Mouse (Mus musculus): ENCODE data around the gene Dand5. TPM values are rescaled to one million over a fixed set of nuclear protein-coding genes. Genes with fewer than 3 reads are reported as not detected.

The Dand5 gene
- polyA plus RNA-seq, 1 experiment from 2014 or later: 5.5 TPM

DNA sequence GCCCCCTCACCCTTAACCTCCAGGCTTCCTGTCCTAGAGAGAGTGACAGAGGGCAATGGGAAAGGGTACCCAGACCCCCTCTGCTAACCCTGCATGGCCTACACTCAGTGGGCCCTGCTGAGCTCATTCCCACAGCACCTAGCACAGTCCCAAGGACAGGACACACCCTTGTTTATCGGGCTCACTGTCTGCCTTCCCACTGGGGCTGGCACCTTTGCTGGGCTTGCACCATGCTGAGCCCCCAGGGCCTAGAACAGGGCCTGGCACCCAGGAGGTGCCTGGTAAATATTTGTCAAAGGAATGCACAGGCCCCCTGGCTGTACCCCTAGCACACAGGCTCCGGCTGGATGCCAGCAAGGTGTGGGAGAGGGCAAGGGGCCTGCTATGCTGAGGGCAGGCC lies 32.1 kb downstream of the Dand5 start:
- no peak overlapping the region for H3K27ac ChIP-seq
- H3K36me3 ChIP-seq: no peaks in the 10 kb centered on the region
- peaks cover 100% of the 10 kb centered on the region for H3K27me3 ChIP-seq (ENCODE audit: insufficient read depth, poor library complexity, severe bottlenecking)
- WGBS: 63% methylated on average over 2 of the region's 2 CpGs
- H3K4me1 ChIP-seq (replicated peaks): peaks cover 10% of the 10 kb centered on the region
- no peak for DNase-seq (ENCODE audit: low spot score)
- H3K4me3 ChIP-seq: no peak overlapping the region
- H3K9me3 ChIP-seq: no peaks in the 10 kb centered on the region

DNA sequence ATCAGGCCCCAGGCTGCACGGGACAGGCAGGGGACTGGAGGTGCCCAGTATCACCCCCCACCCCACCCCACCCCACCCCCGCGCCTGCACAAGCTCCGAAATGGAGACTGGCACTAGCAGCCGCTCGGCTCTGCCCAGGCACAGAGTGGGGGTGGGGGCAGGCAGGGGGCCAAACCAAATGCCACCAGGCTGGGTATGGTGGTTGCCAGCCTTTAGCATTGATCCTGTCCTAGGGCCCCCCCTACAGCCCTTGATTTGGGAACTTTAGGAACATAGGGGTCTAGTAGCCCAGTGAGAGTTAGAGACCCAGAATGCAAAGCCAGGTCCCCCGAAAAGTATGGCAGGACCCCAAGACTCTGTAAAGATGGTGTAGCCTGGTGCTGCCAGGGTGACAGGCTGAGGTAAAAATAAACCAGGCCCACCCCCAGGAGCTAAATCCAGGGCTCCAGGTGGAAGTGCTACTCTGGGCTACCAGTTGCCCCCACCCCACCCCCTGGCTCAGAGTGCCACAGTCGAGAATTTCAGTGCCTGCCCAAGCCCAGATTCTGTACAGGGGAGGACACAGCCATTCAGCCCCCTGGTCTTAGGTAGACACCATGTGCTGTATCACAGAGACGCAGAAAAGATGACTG lies 32.7 kb downstream of the Dand5 start:
- Histone ChIP-seq H3K9me3 (no peaks in the 10 kb centered on the region), H3K27me3 (ENCODE audit: insufficient read depth, poor library complexity, severe bottlenecking) (peaks cover 100% of the 10 kb centered on the region), H3K27ac (no peak overlapping the region), H3K4me1 (replicated peaks) (peaks cover 10% of the 10 kb centered on the region), H3K4me3 (no peak overlapping the region), H3K36me3 (no peaks in the 10 kb centered on the region)
- no peak for DNase-seq (ENCODE audit: low spot score)
- 74% methylated on average over 9 of the region's 9 CpGs for WGBS

- H3K36me3 ChIP-seq: no peaks in the 10 kb centered on the region
- H3K9me3 ChIP-seq: no peaks in the 10 kb centered on the region
- WGBS: 36% methylated on average over 5 of the region's 5 CpGs
- DNase-seq (ENCODE audit: low spot score): no peak
- H3K27ac ChIP-seq: no peak overlapping the region
- H3K4me3 ChIP-seq: no peak overlapping the region
- peaks cover 100% of the 10 kb centered on the region for H3K27me3 ChIP-seq (ENCODE audit: insufficient read depth, poor library complexity, severe bottlenecking)
- H3K4me1 ChIP-seq (replicated peaks): peaks cover 10% of the 10 kb centered on the region
Observed at GRCm38 (mm10) chr8:84789345-84789744, 33.3 kb downstream of the Dand5 start.

DNA sequence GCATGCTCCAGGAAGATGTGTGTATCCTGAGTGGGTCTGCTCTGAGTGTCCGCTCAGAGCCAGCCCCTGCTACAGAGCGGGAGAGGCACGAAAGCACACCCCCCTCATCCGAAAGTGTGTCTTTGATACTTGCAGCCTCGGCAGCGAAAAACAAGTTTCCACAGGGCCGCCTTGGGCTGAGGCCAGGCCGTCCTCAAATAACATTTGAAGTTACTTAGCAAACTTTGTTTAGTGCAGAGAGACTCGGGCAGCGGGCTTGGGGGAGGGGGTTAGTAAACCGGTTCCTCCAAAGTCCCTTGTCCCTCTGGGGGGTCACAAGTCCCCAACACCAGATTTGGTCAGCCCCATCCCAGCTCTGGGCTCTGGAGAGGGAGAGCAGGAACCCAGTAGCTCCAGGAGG lies 33.7 kb downstream of the Dand5 start:
- Histone ChIP-seq H3K27ac (no peak overlapping the region), H3K27me3 (ENCODE audit: insufficient read depth, poor library complexity, severe bottlenecking) (peaks cover 100% of the 10 kb centered on the region), H3K36me3 (no peaks in the 10 kb centered on the region), H3K4me3 (no peak overlapping the region), H3K9me3 (no peaks in the 10 kb centered on the region), H3K4me1 (replicated peaks) (peaks cover 7% of the 10 kb centered on the region)
- DNase-seq (ENCODE audit: low spot score): no peak
- WGBS: 13% methylated on average over 11 of the region's 11 CpGs

DNA sequence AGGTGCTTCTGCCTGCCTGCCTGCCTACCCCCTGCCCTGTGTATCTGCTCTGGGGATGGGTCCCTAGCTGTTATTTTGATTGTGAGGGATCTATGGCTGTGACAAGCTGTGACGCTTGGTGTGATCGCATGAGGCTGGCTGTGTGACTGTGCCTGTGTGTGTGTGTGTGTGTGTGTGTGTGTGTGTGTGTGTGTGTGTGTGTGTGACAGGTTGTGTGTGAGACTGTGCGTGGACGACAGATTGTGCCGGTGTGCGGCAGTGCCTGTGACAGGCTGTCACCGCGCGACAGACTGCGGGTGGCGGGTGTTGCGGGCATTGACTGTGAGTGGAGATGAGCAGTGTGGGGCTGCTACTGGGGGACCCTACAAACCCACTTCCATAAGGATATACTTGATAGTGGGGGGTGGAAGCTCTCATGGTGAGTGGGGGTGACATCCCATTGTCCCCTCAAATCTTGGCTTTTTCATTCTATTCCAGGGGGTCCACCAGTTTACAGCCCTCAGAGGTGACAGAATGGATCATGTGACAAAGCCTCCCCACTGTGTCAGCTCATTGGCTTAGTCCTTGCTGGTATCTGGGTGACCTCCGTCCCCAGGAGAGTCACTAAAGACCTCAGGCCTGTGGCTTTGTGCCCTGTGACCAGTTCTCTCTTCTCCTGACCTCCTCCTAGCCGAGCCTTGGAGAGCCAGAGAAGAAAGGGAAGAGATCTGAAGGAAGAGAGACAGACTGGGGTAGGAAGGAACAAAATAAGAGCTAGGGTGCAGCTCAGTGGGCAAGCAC lies 34.9 kb downstream of the Dand5 start:
- H3K27me3 ChIP-seq (ENCODE audit: insufficient read depth, poor library complexity, severe bottlenecking): peaks cover 100% of the 10 kb centered on the region
- DNase-seq (ENCODE audit: low spot score): no peak
- H3K4me1 ChIP-seq (replicated peaks): peaks cover 4% of the 10 kb centered on the region

DNA sequence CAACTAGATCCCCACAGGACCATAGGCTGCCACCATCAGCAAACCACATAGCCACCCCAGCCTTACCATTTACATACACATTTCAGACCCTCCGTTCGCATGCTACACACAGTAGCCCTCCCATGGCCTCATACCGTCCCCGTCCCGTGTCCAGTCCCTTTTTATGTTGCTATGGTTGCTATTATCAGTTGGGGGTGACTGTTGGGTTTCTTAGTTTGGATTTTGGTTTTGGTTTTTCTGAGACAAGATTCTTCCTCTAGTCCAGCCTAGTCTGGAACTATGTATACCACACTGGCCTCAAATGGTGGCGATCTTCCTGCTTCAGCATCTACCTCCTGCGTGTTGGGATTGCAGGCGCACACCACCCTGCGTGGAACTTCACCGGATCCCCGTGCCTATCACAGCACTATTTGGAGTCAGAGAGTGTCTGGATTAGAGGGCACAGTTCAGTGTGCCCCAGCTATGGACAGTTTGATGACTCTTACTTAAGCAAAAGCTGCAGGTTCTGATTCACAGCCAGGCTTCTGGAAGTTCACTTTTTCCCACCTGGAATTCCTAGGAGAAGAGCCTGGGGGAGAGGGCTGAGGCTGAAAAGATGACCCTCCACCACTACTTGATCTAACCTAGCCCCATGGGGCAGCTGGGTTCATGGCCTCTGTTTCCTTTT lies 35.7 kb downstream of the Dand5 start:
- Histone ChIP-seq H3K4me3 (no peak overlapping the region), H3K27ac (no peak overlapping the region), H3K36me3 (no peaks in the 10 kb centered on the region), H3K27me3 (ENCODE audit: insufficient read depth, poor library complexity, severe bottlenecking) (peaks cover 100% of the 10 kb centered on the region), H3K9me3 (no peaks in the 10 kb centered on the region), H3K4me1 (replicated peaks) (peaks cover 4% of the 10 kb centered on the region)
- 4% methylated on average over 11 of the region's 11 CpGs for WGBS
- peak; percentile 17 for DNase-seq (ENCODE audit: low spot score)

More for the DNA sequence above, 34.9 kb downstream of the Dand5 start:
- WGBS: 5% methylated on average over 14 of the region's 14 CpGs
- no peak overlapping the region for H3K4me3 ChIP-seq
- H3K27ac ChIP-seq: no peak overlapping the region
- no peaks in the 10 kb centered on the region for H3K36me3 ChIP-seq
- H3K9me3 ChIP-seq: no peaks in the 10 kb centered on the region

DNA sequence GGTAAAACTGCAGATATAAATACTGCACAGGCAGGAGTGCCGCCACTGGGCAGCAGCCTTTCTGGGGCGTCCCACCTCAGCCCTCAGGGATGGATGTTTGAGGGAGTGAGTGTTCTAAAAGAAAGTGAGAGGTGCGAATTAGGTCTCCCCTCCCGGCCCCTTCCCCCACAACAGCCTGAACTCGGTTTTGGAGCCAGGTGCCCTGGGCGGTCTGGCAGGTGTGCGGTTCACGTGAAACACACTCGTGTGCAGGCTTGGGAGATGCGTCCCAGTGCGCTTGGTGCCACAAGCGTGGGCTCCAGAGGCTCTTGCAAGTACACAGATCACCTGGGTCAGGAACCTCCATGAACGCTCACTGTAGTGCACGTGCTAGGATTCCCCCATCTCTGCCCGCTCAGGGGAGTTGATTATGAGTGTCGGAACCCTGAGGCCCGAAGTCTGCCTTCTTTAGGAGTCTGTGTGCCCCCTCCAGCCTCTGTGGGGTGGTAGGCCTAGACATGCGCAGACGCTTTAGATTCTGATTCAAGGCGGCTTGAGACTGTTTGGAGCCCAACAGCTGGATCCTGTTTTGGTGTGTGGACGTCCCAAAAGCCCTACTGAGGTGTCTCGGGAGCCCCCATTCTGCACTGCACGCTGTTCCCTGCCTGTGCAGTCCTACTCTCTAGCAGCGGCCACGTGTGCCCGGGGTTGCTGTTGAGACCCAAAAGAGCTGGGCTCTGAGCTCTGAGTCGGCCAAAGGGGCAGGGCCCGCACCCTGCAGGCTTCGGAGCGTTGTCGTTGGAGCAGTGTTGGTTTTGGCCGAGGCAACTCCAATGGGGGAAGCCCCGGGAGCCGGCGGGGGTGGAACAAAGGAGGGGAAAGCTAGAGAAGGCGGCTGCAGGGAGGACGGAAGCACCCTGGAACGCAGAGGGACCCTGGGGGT lies 36.6 kb downstream of the Dand5 start:
- DNase-seq (ENCODE audit: low spot score): peak; percentile 32
- H3K4me3 ChIP-seq: no peak overlapping the region

DNA sequence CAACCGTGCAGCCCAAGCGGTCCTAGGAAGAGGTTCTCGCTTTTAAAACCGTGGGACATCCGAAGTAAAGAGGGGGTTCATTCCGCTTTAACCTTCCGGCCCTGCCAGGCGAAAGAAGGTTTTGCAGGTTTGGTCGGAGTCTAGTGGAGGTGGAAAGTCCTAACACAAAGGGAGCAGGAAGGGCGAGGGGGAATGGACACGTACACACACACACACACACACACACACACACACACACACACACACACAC lies 37.2 kb downstream of the Dand5 start:
- DNase-seq (ENCODE audit: low spot score): peak; percentile 41
- Histone ChIP-seq H3K4me1 (replicated peaks) (peaks cover 4% of the 10 kb centered on the region), H3K27me3 (ENCODE audit: insufficient read depth, poor library complexity, severe bottlenecking) (peaks cover 100% of the 10 kb centered on the region), H3K4me3 (no peak overlapping the region), H3K36me3 (no peaks in the 10 kb centered on the region), H3K9me3 (no peaks in the 10 kb centered on the region), H3K27ac (no peak overlapping the region)
- WGBS: under 1% methylated on average over 11 of the region's 11 CpGs

More for the DNA sequence above, 36.6 kb downstream of the Dand5 start:
- no peaks in the 10 kb centered on the region for H3K9me3 ChIP-seq
- WGBS: under 1% methylated on average over 38 of the region's 38 CpGs
- H3K27me3 ChIP-seq (ENCODE audit: insufficient read depth, poor library complexity, severe bottlenecking): peaks cover 100% of the 10 kb centered on the region
- no peaks in the 10 kb centered on the region for H3K36me3 ChIP-seq
- peaks cover 4% of the 10 kb centered on the region for H3K4me1 ChIP-seq (replicated peaks)
- no peak overlapping the region for H3K27ac ChIP-seq

DNA sequence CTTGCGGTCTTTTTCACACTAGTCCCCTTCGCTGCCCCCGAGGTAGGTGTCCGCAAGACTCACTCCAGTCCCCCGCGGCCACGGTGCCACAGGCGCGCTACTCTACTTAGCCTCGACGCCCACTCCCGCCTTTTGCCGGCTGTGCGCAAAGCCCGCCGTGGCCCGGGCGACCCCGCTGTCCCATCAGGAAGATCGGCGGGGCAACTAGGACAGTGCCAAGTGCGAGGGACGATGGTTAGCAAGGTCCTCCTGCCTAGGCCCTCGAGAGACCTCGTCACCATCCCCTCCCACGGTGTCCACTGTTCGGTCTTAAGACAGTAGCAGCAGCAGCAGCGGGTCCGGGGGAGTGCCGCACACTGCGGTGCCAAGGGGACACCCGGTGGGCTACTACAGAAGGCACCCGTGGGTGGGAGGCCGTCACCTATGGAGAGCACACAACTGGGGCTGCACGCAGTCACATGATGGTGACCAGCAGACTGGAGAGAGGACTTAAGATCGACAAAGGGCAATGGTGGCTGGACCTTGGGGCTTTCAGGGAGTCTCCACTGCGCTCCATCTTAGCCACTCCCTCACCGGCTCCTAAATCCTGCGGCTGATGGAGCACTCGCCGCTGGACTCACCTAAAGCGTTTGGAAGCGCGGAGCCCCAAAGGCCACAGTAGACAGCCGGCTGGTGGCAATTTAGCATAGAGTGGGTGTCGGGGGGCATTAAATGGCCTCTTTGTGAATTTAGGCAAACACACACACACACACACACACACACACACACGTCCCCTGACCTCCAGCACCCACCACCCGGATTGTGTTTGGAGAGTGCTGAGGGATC lies 37.7 kb downstream of the Dand5 start:
- Histone ChIP-seq H3K9me3 (no peaks in the 10 kb centered on the region), H3K27me3 (ENCODE audit: insufficient read depth, poor library complexity, severe bottlenecking) (peaks cover 100% of the 10 kb centered on the region), H3K4me3 (no peak overlapping the region), H3K27ac (no peak overlapping the region), H3K36me3 (no peaks in the 10 kb centered on the region), H3K4me1 (replicated peaks) (peaks cover 4% of the 10 kb centered on the region)
- DNase-seq (ENCODE audit: low spot score): peak; percentile 47
- under 1% methylated on average over 48 of the region's 48 CpGs for WGBS

DNA sequence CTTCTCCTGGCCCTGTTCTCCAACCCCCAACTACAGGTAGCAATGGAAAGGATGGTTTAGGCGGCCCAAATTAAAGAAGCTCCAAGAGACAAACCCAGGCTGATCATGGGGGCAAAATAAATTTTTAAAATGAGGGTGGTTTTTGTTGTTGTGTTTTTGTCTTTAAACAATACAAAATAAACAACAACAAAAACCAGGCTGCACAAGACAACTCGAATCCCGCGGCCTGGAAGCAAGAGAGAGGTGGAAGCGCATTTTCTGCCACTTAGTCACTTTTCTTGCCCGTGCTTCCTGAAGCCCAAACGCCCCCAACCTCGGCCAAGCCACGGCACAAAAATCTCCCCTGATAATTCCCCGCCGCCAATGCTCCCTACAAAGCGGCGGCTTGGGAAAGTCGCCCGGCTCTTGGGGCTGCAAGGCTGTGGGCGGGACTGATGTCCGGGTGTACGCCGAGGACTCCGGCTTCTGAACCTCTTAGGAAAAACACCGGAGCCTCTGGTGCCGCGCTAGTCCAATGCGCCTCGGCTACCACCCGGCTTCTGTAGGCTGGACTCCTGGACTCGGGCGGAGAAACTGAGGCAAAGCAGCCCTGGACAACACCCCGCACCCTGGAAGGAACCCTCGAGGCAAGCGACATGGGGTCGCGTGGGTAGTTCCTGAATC lies 38.6 kb downstream of the Dand5 start:
- Histone ChIP-seq H3K4me1 (replicated peaks) (peaks cover 4% of the 10 kb centered on the region), H3K27me3 (ENCODE audit: insufficient read depth, poor library complexity, severe bottlenecking) (peaks cover 100% of the 10 kb centered on the region), H3K9me3 (no peaks in the 10 kb centered on the region), H3K36me3 (no peaks in the 10 kb centered on the region), H3K27ac (no peak overlapping the region), H3K4me3 (no peak overlapping the region)
- WGBS: under 1% methylated on average over 33 of the region's 33 CpGs
- no peak for DNase-seq (ENCODE audit: low spot score)

DNA sequence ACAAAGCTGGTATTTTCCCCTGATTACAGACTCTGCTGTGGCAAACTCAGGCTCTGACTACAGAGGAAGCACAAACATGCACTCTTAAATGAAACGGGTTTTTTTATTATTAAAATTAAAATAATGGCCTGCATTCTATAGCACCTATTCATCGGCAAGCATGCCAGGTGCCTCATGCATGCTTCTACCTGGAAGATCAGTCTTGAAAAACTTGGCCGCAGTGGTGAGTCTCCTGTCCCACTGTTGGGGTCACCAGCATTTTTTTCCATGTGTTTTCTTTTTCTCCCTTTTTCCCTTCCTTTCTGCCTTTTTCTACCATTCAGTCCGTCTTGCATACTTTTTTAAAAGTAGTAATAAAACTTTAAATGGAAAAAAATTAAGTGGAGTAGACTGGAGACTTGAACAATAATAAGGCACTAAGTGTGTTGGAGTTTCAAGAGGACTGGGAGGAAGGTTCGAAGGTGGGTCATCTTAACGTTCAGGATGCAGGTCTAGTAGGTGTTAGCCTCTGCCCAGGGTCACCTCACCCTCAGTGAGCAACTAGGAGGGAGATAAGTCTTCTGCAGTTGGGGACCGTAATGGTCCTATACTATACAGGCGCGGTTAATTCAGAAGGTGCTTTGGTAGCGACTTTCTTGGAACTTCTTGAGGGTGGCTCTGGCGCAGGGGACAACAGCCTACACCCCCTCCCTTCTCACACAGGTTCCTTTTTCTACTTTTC lies 39.3 kb downstream of the Dand5 start:
- no peaks in the 10 kb centered on the region for H3K36me3 ChIP-seq
- peaks cover 100% of the 10 kb centered on the region for H3K27me3 ChIP-seq (ENCODE audit: insufficient read depth, poor library complexity, severe bottlenecking)
- no peaks in the 10 kb centered on the region for H3K9me3 ChIP-seq
- DNase-seq (ENCODE audit: low spot score): peak; percentile 28
- H3K4me1 ChIP-seq (replicated peaks): peaks cover 4% of the 10 kb centered on the region
- 3% methylated on average over 11 of the region's 11 CpGs for WGBS
- H3K4me3 ChIP-seq: no peak overlapping the region
- H3K27ac ChIP-seq: no peak overlapping the region

All from hindbrain, embryonic 10.5 days (tissue).